Mouse (Mus musculus) kidney, adult 18-20 months (tissue): ENCODE data around the gene Xpo4.
A peak's percentile ranks its signal among the peaks of the same experiment; 100 is the strongest.
"Not testable (repeated sequence)": the region's sequence is repeated elsewhere in the genome, so short reads cannot be mapped to it uniquely, and the experiment has no call there.

Experiments used
- DNase-seq: peaks from one replicate; pipeline ENCODE4 v3.0.0; 2021

The Xpo4 gene

GRCm38 (mm10) chr14:57679958-57680535 lies 14.8 kb upstream of the Xpo4 start:
- DNase-seq: peak; percentile 85

DNA sequence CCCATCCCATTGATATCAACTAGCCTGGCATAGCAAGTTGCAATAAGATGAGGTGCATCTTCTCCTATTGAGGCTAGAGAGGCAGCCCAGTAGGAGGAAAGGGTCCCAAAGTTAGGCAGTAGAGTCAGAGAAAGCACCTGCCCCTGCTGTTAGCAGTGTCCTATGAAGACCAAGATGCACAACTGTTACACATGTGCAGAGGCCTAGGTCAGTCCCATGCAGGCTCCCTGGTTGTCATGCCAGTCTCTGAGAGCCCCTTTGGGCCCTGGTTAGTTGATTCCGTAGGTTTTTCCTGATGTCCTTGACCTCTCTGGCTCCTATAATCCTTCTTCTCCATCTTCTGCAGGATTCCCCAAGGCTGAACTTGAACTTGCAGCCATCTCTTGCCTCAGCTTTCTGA lies 14.3 kb upstream of the Xpo4 start:
- DNase-seq: no peak

- no peak for DNase-seq
Measured at GRCm38 (mm10) chr14:57675481-57675880, 10.3 kb upstream of the Xpo4 start.

GRCm38 (mm10) chr14:57665628-57665950 lies 359 bp upstream of the Xpo4 start:
- no peak for DNase-seq

DNA sequence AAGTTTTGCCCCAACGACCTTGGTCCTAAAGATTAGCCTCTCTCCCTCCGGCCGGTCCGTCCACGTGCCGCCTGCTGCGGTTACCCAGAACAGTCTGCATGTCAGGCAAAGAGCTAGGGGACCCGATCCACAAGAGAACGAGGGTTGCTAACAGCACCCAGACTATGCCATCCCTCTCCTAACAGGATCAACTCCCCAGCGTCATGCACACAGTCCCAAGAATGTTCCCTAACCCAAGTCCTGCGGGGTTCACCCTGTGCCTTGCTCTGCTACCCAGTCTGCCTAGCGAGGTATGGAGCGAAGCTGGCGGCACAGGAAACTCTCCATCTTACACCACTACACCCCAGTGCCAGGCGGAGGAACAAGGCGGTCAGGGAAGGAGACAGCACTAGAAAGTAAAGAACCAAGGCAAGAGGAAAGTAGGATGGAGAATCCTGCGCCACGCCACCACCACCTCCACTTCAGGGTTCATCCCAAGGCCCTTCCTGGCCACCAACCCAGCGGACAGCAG lies 864 bp downstream of the Xpo4 start:
- DNase-seq: no peak

- DNase-seq: no peak
Measured at GRCm38 (mm10) chr14:57663630-57664029, 1.6 kb downstream of the Xpo4 start.

GRCm38 (mm10) chr14:57658301-57658700 lies 6.9 kb downstream of the Xpo4 start:
- no peak for DNase-seq

DNA sequence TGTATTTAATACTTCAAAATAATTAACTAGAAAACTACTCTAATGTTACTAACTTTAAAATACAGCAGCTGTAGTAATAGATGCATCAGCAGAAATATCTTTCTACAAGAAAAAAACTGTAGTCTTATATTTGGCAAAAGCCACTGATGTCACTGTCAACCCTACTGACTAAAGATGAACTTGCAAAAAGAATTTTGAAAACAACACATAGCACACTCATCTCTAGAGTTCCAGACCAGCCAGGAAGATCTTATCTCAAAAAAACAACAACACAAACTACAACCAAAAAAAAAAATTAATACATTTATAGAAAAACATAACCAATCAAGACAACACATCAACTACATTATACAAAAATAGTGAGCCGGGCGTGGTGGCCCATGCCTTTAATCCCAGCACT lies 7.7 kb downstream of the Xpo4 start:
- DNase-seq: no peak

- not testable (repeated sequence) for DNase-seq
Measured at GRCm38 (mm10) chr14:57656519-57656918, 8.7 kb downstream of the Xpo4 start.

DNA sequence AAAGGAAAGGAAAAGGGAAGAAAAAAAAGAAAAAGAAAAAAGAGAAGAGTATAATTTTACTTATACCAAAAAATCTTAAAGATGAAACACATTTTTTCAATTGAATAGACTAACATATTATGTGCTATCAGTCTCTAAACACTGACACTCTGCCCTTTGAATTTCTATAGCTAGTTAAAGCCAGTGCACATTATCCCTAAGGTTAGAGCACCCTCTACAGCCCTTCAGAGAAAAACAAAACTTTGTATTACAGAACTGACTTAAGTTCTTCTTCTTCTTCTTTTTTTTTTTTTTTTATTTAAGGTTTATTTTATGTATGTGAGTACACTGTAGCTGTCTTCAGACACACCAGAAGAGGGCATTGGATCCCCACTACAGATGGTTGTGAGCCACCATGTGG lies 15.7 kb downstream of the Xpo4 start:
- no peak for DNase-seq

- DNase-seq: no peak
Measured at GRCm38 (mm10) chr14:57646155-57646554, 19.1 kb downstream of the Xpo4 start.

GRCm38 (mm10) chr14:57639153-57639552 lies 26.1 kb downstream of the Xpo4 start:
- DNase-seq: no peak

- DNase-seq: no peak
Measured at GRCm38 (mm10) chr14:57634141-57634540, 31.1 kb downstream of the Xpo4 start.

- DNase-seq: no peak
Measured at GRCm38 (mm10) chr14:57629595-57629994, 35.6 kb downstream of the Xpo4 start.

DNA sequence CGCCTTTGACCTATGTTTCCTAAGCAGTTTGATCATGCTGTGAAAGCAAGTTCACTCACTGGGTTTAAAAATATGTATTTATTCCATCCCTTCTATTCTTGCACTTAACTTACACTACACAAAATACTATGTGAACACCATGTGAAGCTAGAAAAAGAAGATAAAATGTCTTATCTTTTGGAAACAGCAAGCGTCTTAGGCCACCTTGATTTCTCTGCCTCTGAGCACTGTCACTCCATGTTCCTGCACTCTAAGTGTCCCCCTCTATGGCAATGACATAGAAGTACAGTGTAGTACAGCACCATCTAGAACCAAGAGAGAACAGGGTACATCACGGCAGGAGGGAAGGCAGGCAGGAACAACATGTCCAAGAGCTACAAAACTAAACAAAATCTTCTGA lies 42.3 kb downstream of the Xpo4 start:
- DNase-seq: no peak

- DNase-seq: no peak
Measured at GRCm38 (mm10) chr14:57621699-57622098, 43.5 kb downstream of the Xpo4 start.

DNA sequence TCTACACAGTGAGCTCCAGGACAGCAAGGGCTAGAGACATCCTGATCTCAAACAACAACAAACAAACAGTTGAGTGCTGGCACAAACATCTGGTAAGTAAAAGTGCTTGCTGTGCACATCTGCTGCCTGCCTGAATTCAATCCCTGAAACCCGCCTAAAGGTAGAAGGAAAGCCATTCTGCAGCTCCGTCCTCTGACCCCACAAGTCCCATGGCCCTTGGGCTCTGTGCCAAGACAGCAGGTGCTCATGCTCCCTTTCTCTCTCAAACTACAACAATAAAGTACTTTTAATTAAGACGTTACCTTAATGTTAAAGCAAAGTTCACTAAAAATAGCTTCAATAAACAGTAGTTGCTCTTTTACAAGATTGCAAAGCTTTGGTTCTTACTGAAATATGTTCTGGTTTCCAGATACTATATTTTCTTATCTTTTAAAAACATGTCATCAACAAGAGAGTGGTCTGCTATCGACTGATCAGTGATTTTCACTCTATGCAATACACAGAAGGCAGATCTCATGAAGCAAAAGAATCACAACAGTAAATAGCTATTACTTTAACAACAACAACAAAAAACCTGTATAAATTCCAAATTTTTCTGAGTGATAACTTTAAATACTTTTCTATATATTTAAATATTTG lies 44.5 kb downstream of the Xpo4 start:
- DNase-seq: peak; percentile 22

GRCm38 (mm10) chr14:57619487-57619886 lies 45.7 kb downstream of the Xpo4 start:
- no peak for DNase-seq

GRCm38 (mm10) chr14:57617675-57618074 lies 47.6 kb downstream of the Xpo4 start:
- DNase-seq: no peak

DNA sequence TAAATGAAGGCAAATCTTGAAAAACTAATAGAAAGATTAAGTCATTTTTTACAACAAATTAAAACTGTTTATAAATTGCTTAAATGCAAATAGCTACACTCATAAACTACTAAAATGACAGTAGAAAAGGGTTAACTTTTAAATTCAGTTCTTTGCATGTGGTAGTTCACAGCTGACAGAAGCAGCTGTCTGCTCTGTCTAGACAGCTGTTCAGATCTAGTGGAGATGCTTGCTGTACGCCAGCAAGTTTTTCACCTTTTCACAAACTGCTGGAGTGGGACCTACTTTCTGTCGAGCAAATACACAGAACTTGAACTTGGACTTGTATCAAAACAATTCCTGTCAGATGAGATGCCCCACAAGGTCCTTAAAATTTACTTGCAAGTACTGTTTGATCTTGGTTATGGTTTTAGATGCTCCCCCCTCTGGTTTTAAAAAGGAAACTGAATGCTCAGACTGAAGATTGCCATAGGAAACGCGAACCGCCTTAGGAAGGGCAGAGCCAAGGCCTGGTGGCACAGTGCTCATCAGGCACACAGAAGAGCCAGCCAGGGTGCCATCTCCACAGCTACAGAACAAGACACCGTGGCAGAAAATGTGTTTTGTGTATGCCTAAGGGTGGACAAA lies 48.8 kb downstream of the Xpo4 start:
- no peak for DNase-seq

GRCm38 (mm10) chr14:57615828-57616227 lies 49.4 kb downstream of the Xpo4 start:
- no peak for DNase-seq

DNA sequence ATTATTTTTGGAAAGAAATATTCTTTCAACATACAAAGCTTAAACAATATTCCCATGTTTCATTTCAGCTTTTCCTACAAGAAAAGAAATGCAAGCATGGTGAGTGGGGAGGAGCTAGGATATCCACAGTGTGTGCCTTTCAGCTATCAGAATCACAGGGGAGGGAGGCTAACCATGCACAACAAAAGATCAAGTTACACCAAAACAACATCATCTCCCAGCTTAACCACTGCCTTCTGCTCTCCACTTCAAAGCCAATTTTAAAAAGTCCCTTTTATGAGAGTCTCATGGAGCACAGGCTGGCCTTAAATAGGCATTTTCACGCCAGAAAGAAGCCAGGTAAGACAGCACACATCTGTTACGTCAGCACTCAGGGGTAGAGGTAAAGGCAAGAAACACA lies 54.2 kb downstream of the Xpo4 start:
- no peak for DNase-seq

DNA sequence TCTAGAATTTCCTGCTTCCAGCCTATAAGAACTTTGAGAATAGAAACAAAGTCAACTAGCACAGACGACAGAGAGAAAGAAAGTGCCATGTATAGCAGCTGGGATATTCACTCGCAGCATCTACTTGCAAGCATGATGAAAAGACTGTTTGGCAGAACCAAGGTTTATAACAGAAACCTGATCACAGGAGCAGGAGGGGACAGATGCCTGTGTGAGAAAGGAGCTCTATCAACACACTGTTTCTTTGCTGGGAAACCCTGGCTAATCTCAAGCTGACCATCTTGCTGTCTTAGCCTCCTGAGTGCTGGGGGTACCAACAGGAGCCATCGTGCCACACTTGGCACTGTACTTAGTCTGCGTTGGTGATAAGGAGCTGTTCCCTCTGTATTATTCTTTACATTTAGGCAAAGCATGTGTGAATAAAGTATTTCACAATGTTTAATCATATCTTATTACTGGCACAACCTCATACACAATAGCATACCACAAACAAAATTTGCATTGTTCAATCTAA lies 55.4 kb downstream of the Xpo4 start:
- no peak for DNase-seq

GRCm38 (mm10) chr14:57607500-57607899 lies 57.7 kb downstream of the Xpo4 start:
- DNase-seq: peak; percentile 86
